Mouse (Mus musculus): ENCODE measurements around the gene Pllp.

DNA sequence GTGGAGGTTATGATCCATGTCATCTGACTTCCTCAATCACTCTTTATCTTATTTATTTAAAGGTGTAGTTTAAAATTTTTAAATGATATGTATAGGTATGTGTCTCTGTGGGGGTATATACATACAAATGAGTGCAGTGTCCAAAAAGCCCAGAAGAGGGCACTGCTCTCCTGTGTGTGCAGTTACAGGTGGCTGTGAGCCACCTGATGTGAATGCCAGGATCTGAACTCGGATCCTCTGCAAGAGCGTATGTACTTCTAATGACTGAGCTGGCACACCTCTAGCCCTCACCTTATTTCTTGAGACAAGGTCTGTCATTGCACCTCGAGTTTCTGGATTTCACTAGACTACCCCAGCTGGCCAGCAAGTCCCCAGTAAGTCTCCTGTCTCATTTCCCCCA, 44.5 kb upstream of the Pllp start:
- TF ChIP-seq CTCF (IDR thresholded peaks at IDR 0.05; ENCODE audit: extremely low read depth, insufficient read depth, insufficient read length, insufficient replicate concordance) (no peak), POLR2A (IDR thresholded peaks at IDR 0.05; ENCODE audit: low read depth, low read length) (no peak)
